Mouse (Mus musculus): ENCODE measurements around the gene Ugt1a1. TPM values are rescaled to one million over a fixed set of nuclear protein-coding genes. Genes with fewer than 3 reads are reported as not detected.

Ugt1a1 gene
- polyA plus RNA-seq, 1 experiment, result not detected

GRCm38 (mm10) chr1:88230421-88230820 lies 18.7 kb downstream of the Ugt1a1 start:
- Histone ChIP-seq H3K4me1 (ENCODE audit: control insufficient read depth, insufficient read depth, low read length) (no peaks in the 10 kb centered on the region), H3K9me3 (replicated peaks; ENCODE audit: control insufficient read depth, insufficient read depth, low read length, poor library complexity, severe bottlenecking) (no peaks in the 10 kb centered on the region), H3K27me3 (ENCODE audit: control insufficient read depth, insufficient read depth, low read length, poor library complexity, severe bottlenecking) (no peaks in the 10 kb centered on the region), H3K9ac (ENCODE audit: low read depth, poor library complexity, severe bottlenecking) (no peak overlapping the region), H3K27ac (ENCODE audit: insufficient read depth, low read length) (no peak overlapping the region), H3K4me3 (ENCODE audit: low read depth, low read length) (no peak overlapping the region), H3K36me3 (ENCODE audit: control insufficient read depth, insufficient read depth, low read length, poor library complexity, severe bottlenecking) (no peaks in the 10 kb centered on the region)
- TF ChIP-seq EP300 (IDR thresholded peaks at IDR 0.05; ENCODE audit: insufficient read depth, low read depth, low read length), result no peak
- TF ChIP-seq CTCF (IDR thresholded peaks at IDR 0.05; ENCODE audit: low read depth, low read length), result no peak
- no peak for TF ChIP-seq POLR2A (IDR thresholded peaks at IDR 0.05; ENCODE audit: insufficient read depth, low read length)

- H3K27ac ChIP-seq (ENCODE audit: insufficient read depth, low read length), result no peak overlapping the region
- no peaks in the 10 kb centered on the region for H3K27me3 ChIP-seq (ENCODE audit: control insufficient read depth, insufficient read depth, low read length, poor library complexity, severe bottlenecking)
- H3K4me1 ChIP-seq (ENCODE audit: control insufficient read depth, insufficient read depth, low read length), result no peaks in the 10 kb centered on the region
- TF ChIP-seq CTCF (IDR thresholded peaks at IDR 0.05; ENCODE audit: low read depth, low read length) (no peak), POLR2A (IDR thresholded peaks at IDR 0.05; ENCODE audit: insufficient read depth, low read length) (no peak), EP300 (IDR thresholded peaks at IDR 0.05; ENCODE audit: insufficient read depth, low read depth, low read length) (no peak)
- H3K9ac ChIP-seq (ENCODE audit: low read depth, poor library complexity, severe bottlenecking), result no peak overlapping the region
- H3K4me3 ChIP-seq (ENCODE audit: low read depth, low read length), result no peak overlapping the region
- no peaks in the 10 kb centered on the region for H3K36me3 ChIP-seq (ENCODE audit: control insufficient read depth, insufficient read depth, low read length, poor library complexity, severe bottlenecking)
- no peaks in the 10 kb centered on the region for H3K9me3 ChIP-seq (replicated peaks; ENCODE audit: control insufficient read depth, insufficient read depth, low read length, poor library complexity, severe bottlenecking)
These were observed 19.4 kb downstream of the Ugt1a1 start for GRCm38 (mm10) chr1:88230981-88231802.

GRCm38 (mm10) chr1:88231803-88232499 lies 20.2 kb downstream of the Ugt1a1 start:
- TF ChIP-seq CTCF (IDR thresholded peaks at IDR 0.05; ENCODE audit: low read depth, low read length) (no peak), EP300 (IDR thresholded peaks at IDR 0.05; ENCODE audit: insufficient read depth, low read depth, low read length) (no peak), POLR2A (IDR thresholded peaks at IDR 0.05; ENCODE audit: insufficient read depth, low read length) (no peak)
- Histone ChIP-seq H3K27ac (ENCODE audit: insufficient read depth, low read length) (no peak overlapping the region), H3K36me3 (ENCODE audit: control insufficient read depth, insufficient read depth, low read length, poor library complexity, severe bottlenecking) (no peaks in the 10 kb centered on the region), H3K9ac (ENCODE audit: low read depth, poor library complexity, severe bottlenecking) (no peak overlapping the region), H3K9me3 (replicated peaks; ENCODE audit: control insufficient read depth, insufficient read depth, low read length, poor library complexity, severe bottlenecking) (no peaks in the 10 kb centered on the region), H3K27me3 (ENCODE audit: control insufficient read depth, insufficient read depth, low read length, poor library complexity, severe bottlenecking) (no peaks in the 10 kb centered on the region), H3K4me1 (ENCODE audit: control insufficient read depth, insufficient read depth, low read length) (no peaks in the 10 kb centered on the region), H3K4me3 (ENCODE audit: low read depth, low read length) (no peak overlapping the region)

- no peaks in the 10 kb centered on the region for H3K27me3 ChIP-seq (ENCODE audit: control insufficient read depth, insufficient read depth, low read length, poor library complexity, severe bottlenecking)
- no peak overlapping the region for H3K4me3 ChIP-seq (ENCODE audit: low read depth, low read length)
- no peaks in the 10 kb centered on the region for H3K9me3 ChIP-seq (replicated peaks; ENCODE audit: control insufficient read depth, insufficient read depth, low read length, poor library complexity, severe bottlenecking)
- TF ChIP-seq EP300 (IDR thresholded peaks at IDR 0.05; ENCODE audit: insufficient read depth, low read depth, low read length) (no peak), POLR2A (IDR thresholded peaks at IDR 0.05; ENCODE audit: insufficient read depth, low read length) (no peak), CTCF (IDR thresholded peaks at IDR 0.05; ENCODE audit: low read depth, low read length) (no peak)
- H3K9ac ChIP-seq (ENCODE audit: low read depth, poor library complexity, severe bottlenecking), result no peak overlapping the region
- no peaks in the 10 kb centered on the region for H3K4me1 ChIP-seq (ENCODE audit: control insufficient read depth, insufficient read depth, low read length)
- no peak overlapping the region for H3K27ac ChIP-seq (ENCODE audit: insufficient read depth, low read length)
- H3K36me3 ChIP-seq (ENCODE audit: control insufficient read depth, insufficient read depth, low read length, poor library complexity, severe bottlenecking), result no peaks in the 10 kb centered on the region
These were observed 21.1 kb downstream of the Ugt1a1 start for GRCm38 (mm10) chr1:88232664-88233380.

GRCm38 (mm10) chr1:88233421-88234247 lies 21.9 kb downstream of the Ugt1a1 start:
- Histone ChIP-seq H3K9ac (ENCODE audit: low read depth, poor library complexity, severe bottlenecking) (no peak overlapping the region), H3K27ac (ENCODE audit: insufficient read depth, low read length) (no peak overlapping the region), H3K9me3 (replicated peaks; ENCODE audit: control insufficient read depth, insufficient read depth, low read length, poor library complexity, severe bottlenecking) (no peaks in the 10 kb centered on the region), H3K27me3 (ENCODE audit: control insufficient read depth, insufficient read depth, low read length, poor library complexity, severe bottlenecking) (no peaks in the 10 kb centered on the region), H3K36me3 (ENCODE audit: control insufficient read depth, insufficient read depth, low read length, poor library complexity, severe bottlenecking) (no peaks in the 10 kb centered on the region), H3K4me3 (ENCODE audit: low read depth, low read length) (no peak overlapping the region), H3K4me1 (ENCODE audit: control insufficient read depth, insufficient read depth, low read length) (no peaks in the 10 kb centered on the region)
- TF ChIP-seq CTCF (IDR thresholded peaks at IDR 0.05; ENCODE audit: low read depth, low read length), result no peak
- no peak for TF ChIP-seq EP300 (IDR thresholded peaks at IDR 0.05; ENCODE audit: insufficient read depth, low read depth, low read length)

All from ES-Bruce4 (cell line).